Mouse (Mus musculus): ENCODE data around the gene Lrrc8c. TPM values are rescaled to one million over a fixed set of nuclear protein-coding genes. Genes with fewer than 3 reads are reported as not detected.

Gene Lrrc8c
- polyA plus RNA-seq, 1 experiment from 2014 or later, result 11.8 TPM

- H3K4me2 ChIP-seq (replicated peaks; ENCODE audit: low read depth), result no peak overlapping the region
- no peaks in the 10 kb centered on the region for H3K27me3 ChIP-seq (replicated peaks; ENCODE audit: control insufficient read depth, insufficient read depth, low read length)
- TF ChIP-seq CTCF (IDR thresholded peaks at IDR 0.05; ENCODE audit: low read depth), result no peak
- H3K9me3 ChIP-seq (ENCODE audit: control insufficient read depth), result no peaks in the 10 kb centered on the region
- H3K4me3 ChIP-seq (ENCODE audit: low read depth, low read length), result no peak overlapping the region
- no peaks in the 10 kb centered on the region for H3K36me3 ChIP-seq (ENCODE audit: control insufficient read depth, insufficient read depth)
- no peak overlapping the region for H3K9ac ChIP-seq (ENCODE audit: low read depth, low read length)
- no peaks in the 10 kb centered on the region for H3K4me1 ChIP-seq (replicated peaks; ENCODE audit: control insufficient read depth, insufficient read depth, low read length)
- 58% methylated on average over 3 of the region's 3 CpGs for WGBS
- no peak overlapping the region for H3K27ac ChIP-seq (ENCODE audit: low read depth, low read length)
- no peak for ATAC-seq
These were observed 2.9 kb upstream of the Lrrc8c start for GRCm38 (mm10) chr5:105516290-105516689.

DNA sequence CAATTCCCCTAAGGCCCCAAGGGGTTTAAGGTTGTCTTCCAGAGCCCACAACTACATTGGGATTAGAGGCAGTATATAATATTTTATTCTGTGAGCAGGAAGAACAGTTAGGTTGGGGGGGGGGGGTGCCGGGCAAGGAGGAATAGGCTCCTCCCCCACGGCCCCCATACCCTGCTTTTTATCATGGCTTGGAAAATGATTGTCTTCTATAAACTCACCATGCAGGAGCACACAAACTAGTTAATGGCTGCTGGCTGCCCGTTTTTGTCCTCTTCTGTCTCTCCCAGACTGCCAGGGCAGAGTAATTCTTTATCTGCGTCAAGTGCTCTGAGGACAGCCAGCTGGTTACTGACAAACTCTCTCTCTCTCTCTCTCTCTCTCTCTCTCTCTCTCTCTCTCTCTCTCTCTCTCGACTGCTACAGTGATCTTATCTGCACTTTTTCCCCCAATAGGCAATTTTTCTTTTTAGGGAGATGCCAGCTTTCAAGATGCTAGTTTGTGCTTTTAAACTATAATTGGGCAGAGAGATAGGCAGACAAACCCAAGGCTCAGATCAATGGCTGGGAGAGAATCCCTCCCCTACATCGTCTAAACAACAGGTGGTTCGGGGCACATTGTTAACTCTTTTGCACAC is 1.1 kb upstream of the Lrrc8c start:
- H3K9me3 ChIP-seq (ENCODE audit: control insufficient read depth), result no peaks in the 10 kb centered on the region
- no peak overlapping the region for H3K9ac ChIP-seq (ENCODE audit: low read depth, low read length)
- peak overlapping the region; percentile 94 for H3K4me2 ChIP-seq (replicated peaks; ENCODE audit: low read depth)
- no peak overlapping the region for H3K27ac ChIP-seq (ENCODE audit: low read depth, low read length)
- no peak for TF ChIP-seq CTCF (IDR thresholded peaks at IDR 0.05; ENCODE audit: low read depth)
- no peak for ATAC-seq
- H3K4me1 ChIP-seq (replicated peaks; ENCODE audit: control insufficient read depth, insufficient read depth, low read length), result no peaks in the 10 kb centered on the region
- H3K4me3 ChIP-seq (ENCODE audit: low read depth, low read length), result 0 out of 2 replicates have a peak overlapping the region, but pooled peaks have one; percentile 71
- 22% methylated on average over 7 of the region's 7 CpGs for WGBS
- H3K36me3 ChIP-seq (ENCODE audit: control insufficient read depth, insufficient read depth), result no peaks in the 10 kb centered on the region
- no peaks in the 10 kb centered on the region for H3K27me3 ChIP-seq (replicated peaks; ENCODE audit: control insufficient read depth, insufficient read depth, low read length)

GRCm38 (mm10) chr5:105518626-105519095 is 527 bp upstream of the Lrrc8c start:
- Histone ChIP-seq H3K27ac (ENCODE audit: low read depth, low read length) (no peak overlapping the region), H3K9ac (ENCODE audit: low read depth, low read length) (peak overlapping the region; percentile 65), H3K4me1 (replicated peaks; ENCODE audit: control insufficient read depth, insufficient read depth, low read length) (no peaks in the 10 kb centered on the region), H3K9me3 (ENCODE audit: control insufficient read depth) (no peaks in the 10 kb centered on the region), H3K4me3 (ENCODE audit: low read depth, low read length) (peak overlapping the region; percentile 71), H3K4me2 (replicated peaks; ENCODE audit: low read depth) (peak overlapping the region; percentile 94), H3K27me3 (replicated peaks; ENCODE audit: control insufficient read depth, insufficient read depth, low read length) (no peaks in the 10 kb centered on the region), H3K36me3 (ENCODE audit: control insufficient read depth, insufficient read depth) (no peaks in the 10 kb centered on the region)
- no peak; the same call in 1 of the 2 replicates for ATAC-seq
- TF ChIP-seq CTCF (IDR thresholded peaks at IDR 0.05; ENCODE audit: low read depth), result no peak
- under 1% methylated on average over 16 of the region's 16 CpGs for WGBS

GRCm38 (mm10) chr5:105519976-105520300 is 750 bp downstream of the Lrrc8c start:
- H3K4me2 ChIP-seq (replicated peaks; ENCODE audit: low read depth), result peak overlapping the region; percentile 94
- 20% methylated on average over 5 of the region's 5 CpGs for whole genome bisulfite sequencing
- H3K36me3 ChIP-seq (ENCODE audit: control insufficient read depth, insufficient read depth), result no peaks in the 10 kb centered on the region
- H3K27me3 ChIP-seq (replicated peaks; ENCODE audit: control insufficient read depth, insufficient read depth, low read length), result no peaks in the 10 kb centered on the region
- no peak for ATAC-seq
- H3K9me3 ChIP-seq (ENCODE audit: control insufficient read depth), result no peaks in the 10 kb centered on the region
- TF ChIP-seq CTCF (IDR thresholded peaks at IDR 0.05; ENCODE audit: low read depth), result no peak
- H3K27ac ChIP-seq (ENCODE audit: low read depth, low read length), result no peak overlapping the region
- H3K4me1 ChIP-seq (replicated peaks; ENCODE audit: control insufficient read depth, insufficient read depth, low read length), result no peaks in the 10 kb centered on the region
- peak overlapping the region; percentile 71 for H3K4me3 ChIP-seq (ENCODE audit: low read depth, low read length)
- peak overlapping the region; percentile 65 for H3K9ac ChIP-seq (ENCODE audit: low read depth, low read length)

DNA sequence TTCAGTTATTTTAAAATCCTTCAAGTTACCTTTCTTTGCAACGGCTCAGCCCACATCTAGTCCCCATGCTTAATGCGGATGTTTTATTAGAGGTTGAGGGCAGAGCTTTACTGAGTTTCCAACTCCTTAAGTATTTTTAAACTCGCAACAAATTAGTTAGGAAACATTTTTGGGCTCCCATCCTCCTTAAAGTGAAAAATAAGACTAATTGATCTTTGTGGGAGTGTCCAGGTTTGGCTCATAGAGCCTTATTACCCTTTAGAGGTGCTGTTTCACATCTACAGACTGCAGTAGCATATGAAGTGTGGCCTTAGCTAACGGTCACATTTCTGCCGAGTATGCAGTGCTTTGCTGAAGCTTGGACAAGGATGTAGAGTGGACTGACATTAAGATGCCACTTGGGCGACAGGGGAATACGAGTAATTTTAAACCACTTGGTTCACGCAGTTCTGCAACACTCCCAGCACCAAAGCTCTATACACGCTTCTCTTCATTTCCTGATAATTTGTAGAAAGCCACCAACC is 1.3 kb downstream of the Lrrc8c start:
- ATAC-seq, result no peak
- H3K36me3 ChIP-seq (ENCODE audit: control insufficient read depth, insufficient read depth), result no peaks in the 10 kb centered on the region
- H3K4me2 ChIP-seq (replicated peaks; ENCODE audit: low read depth), result peak overlapping the region; percentile 94
- H3K27ac ChIP-seq (ENCODE audit: low read depth, low read length), result no peak overlapping the region
- H3K9ac ChIP-seq (ENCODE audit: low read depth, low read length), result 0 out of 2 replicates have a peak overlapping the region, but pooled peaks have one; percentile 65
- no peak for TF ChIP-seq CTCF (IDR thresholded peaks at IDR 0.05; ENCODE audit: low read depth)
- 63% methylated on average over 9 of the region's 9 CpGs for WGBS
- no peaks in the 10 kb centered on the region for H3K9me3 ChIP-seq (ENCODE audit: control insufficient read depth)
- no peaks in the 10 kb centered on the region for H3K4me1 ChIP-seq (replicated peaks; ENCODE audit: control insufficient read depth, insufficient read depth, low read length)
- peak overlapping the region; percentile 71 for H3K4me3 ChIP-seq (ENCODE audit: low read depth, low read length)
- no peaks in the 10 kb centered on the region for H3K27me3 ChIP-seq (replicated peaks; ENCODE audit: control insufficient read depth, insufficient read depth, low read length)

- H3K9me3 ChIP-seq (ENCODE audit: control insufficient read depth), result no peaks in the 10 kb centered on the region
- TF ChIP-seq CTCF (IDR thresholded peaks at IDR 0.05; ENCODE audit: low read depth), result no peak
- H3K27me3 ChIP-seq (replicated peaks; ENCODE audit: control insufficient read depth, insufficient read depth, low read length), result no peaks in the 10 kb centered on the region
- no peak for ATAC-seq
- H3K36me3 ChIP-seq (ENCODE audit: control insufficient read depth, insufficient read depth), result no peaks in the 10 kb centered on the region
- H3K27ac ChIP-seq (ENCODE audit: low read depth, low read length), result no peak overlapping the region
- no peak overlapping the region for H3K4me2 ChIP-seq (replicated peaks; ENCODE audit: low read depth)
- 45% methylated on average over 3 of the region's 3 CpGs for WGBS
- no peak overlapping the region for H3K9ac ChIP-seq (ENCODE audit: low read depth, low read length)
- H3K4me3 ChIP-seq (ENCODE audit: low read depth, low read length), result no peak overlapping the region
- H3K4me1 ChIP-seq (replicated peaks; ENCODE audit: control insufficient read depth, insufficient read depth, low read length), result no peaks in the 10 kb centered on the region
These were observed 4.3 kb downstream of the Lrrc8c start for GRCm38 (mm10) chr5:105523452-105523851.
